Mouse (Mus musculus): Measurements from ENCODE around the gene Gm14698.
A peak's percentile ranks its signal among the peaks of the same experiment; 100 is the strongest.
"Not testable (repeated sequence)": the region's sequence is repeated elsewhere in the genome, so short reads cannot be mapped to it uniquely, and the experiment has no call there.

Gene Gm14698

GRCm38 (mm10) chrX:68821059-68821458 lies at the start of gene Gm14698:
Gm14698 (plus strand) TSS chrX:68821093.
- DNase-seq (ENCODE audit: extremely low read depth, low read depth), result not testable (repeated sequence)

GRCm38 (mm10) chrX:68820449-68820848 lies 444 bp upstream of the Gm14698 start:
- DNase-seq (ENCODE audit: extremely low read depth, low read depth), result not testable (repeated sequence)

DNA sequence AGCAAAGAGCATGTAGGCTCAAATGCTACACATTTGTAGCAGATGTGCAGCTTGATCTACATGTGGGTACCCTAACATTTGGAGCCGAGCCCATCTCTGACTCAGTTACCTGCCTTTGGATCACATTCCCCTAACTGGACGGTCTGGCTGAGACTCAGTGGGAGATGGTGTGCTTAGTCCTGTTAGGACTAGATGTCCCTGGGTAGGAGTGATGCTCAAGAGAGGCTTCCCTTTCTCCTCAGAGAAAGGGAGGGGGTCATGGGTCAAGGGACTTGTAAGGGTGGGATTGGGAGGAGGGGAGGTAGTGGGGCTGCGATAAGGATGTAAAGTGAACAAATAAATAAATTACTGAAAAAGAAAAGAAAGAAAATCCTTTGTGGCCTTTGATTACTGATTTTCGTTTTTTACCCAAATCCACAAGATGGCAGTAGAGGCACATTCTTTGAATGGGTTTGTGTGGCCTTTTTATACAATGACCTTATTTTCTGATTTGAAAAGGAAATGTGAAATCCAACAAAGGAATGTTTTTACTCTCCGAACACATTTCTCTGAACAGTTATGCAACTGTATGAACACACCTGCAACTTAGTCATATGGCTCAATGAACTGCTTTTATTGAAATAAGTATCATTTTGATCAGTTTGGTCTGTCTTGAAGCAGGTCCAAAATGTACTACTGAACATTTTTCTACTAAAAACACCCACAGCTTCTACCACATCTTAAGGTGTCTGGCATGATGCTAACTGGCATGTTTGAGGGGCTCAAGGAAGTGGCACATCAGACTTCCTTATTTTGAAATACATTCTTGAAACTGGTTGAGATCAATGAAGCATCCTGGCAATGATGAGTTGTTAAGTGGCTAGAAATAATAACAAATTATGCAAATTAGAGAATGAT lies 18.9 kb downstream of the Gm14698 start:
- peak; percentile 4 for DNase-seq (ENCODE audit: extremely low read depth, low read depth)

DNA sequence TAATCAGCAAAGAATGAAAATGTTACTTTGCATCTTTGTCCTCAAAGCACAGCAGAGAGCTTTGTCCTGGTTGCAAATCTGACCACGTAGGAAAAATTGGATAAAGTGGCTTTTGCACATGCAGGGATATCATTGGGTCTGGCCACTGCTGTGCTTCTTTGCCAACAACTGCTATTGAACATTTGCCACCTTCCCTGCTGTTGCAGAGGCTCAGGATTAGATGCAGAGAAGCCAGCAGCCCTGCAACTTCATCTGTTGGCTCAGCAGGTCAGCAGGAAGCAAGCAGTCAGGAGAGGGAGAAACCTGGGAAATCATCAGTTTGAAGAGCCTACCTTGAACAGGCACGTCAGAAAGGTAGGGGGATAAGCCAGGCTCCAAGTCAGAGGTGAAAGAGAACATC lies 44.3 kb downstream of the Gm14698 start:
- no peak for DNase-seq (ENCODE audit: extremely low read depth, low read depth)

Measured in MEL-GATA-1-ER (cell line).